Mouse (Mus musculus): ENCODE results near the gene Spata5.

DNA sequence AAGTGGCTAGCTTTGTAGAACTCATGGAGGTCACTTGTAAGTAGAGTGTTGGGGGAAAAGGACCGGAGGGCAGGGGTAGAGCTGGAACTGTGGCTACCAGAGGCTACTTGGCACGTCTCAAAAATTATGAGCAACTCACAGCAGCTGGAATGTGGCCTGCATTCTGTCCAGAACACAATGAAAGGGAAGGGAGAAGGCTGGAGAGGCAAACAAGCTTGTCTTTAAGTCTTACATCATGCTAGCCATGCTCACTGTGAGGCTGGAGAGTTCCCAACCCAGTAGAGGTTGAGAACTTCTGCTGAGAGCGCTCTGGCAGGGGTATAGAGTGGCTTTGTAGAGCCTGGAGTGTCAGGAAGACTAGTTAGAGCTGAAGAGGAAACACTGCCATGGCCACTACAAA is 22.1 kb upstream of the Spata5 start:
- TF ChIP-seq POLR2A (IDR thresholded peaks at IDR 0.05; ENCODE audit: low read depth, low read length), result no peak
- TF ChIP-seq CTCF (IDR thresholded peaks at IDR 0.05; ENCODE audit: borderline replicate concordance, insufficient read depth, low read length), result no peak
